Mouse (Mus musculus) heart, postnatal 10 days (tissue): ENCODE measurements around the gene 1700008O03Rik. TPM values are rescaled to one million over a fixed set of nuclear protein-coding genes. Genes with fewer than 3 reads are reported as not detected.
A peak's percentile ranks its signal among the peaks of the same experiment; 100 is the strongest.

Experiments used
- DNase-seq, 2 experiments: peaks; one replicate each; pipeline ENCODE4 v3.0.0; 2021
- intact Hi-C: fragments of 180-260 bp; cut with DNase I; formaldehyde crosslinking; loops from one replicate; pipeline ENCODE4 v1.15.1; 2025
- total RNA-seq, 2 experiments: library from RNA; stranded (reverse); gene quantifications; 2 replicates each; pipeline ENCODE4 v1.2.3; 2021

1700008O03Rik gene
- total RNA-seq, 2 experiments from 2014 or later: 0.40 TPM; not detected in 1

DNA sequence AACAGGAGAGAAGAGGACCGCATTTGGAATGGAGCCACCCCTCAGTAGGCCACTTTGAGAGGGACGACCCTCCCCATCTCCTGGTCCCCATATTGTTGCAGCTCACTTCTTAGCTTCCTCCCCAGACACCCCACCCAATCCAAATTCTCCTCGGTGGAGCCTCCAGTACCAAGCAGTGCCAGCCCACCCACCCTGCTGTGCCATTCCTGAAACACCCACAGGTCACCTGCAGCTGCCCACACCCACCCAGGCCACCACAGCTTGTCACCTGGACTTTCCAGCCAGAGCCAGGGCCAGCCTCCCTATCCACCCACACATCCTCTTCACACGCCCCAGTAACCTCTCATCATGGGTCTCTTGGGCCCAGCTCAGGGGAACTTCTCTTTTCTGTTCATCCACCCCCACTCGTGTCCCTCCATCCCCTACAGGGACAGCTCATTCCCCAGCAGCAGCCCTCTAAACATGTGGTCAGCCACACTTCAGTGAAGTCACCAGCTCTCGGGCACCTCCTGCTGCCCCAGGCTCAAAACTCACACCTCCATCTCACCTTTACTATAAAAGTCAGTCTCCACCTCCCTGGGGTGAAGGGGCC is 73.8 kb downstream of the 1700008O03Rik start:
- no peak for DNase-seq
- intact Hi-C loops: no loop called here

- intact Hi-C loops: no loop called here
- peak; percentile 31 to 51 for DNase-seq
These were observed 74.5 kb downstream of the 1700008O03Rik start for GRCm38 (mm10) chr7:44310878-44311712.

DNA sequence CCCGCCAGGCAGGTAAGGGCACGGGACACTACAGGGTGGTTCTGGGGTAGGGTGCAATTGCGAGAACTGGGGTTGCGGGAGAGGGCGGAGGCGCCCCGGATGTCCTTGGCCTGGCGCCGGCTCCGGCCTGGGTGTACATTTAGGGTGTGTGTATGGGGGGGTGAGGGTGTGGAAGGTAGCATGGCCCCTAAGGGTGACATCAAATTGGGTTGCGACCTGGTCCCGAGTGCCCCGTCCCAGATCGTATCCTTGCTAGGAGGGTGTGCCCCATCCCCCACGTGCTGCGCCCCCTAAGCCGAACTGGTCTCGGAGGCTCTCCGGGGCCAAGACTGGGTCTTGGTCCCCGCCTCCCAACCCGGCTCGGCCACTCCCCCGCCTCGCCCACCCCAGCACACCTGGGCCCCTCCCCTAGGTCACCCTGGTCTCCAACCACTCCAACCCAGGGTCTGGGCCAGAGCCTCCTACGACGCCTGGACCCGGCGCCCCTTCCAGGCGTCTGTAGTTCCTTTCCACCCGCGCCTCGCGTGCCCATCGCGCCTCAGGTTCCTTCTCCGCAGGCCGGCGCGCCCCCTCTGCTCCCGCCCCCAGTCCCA is 75.2 kb downstream of the 1700008O03Rik start:
- DNase-seq: no peak
- intact Hi-C loops: no loop called here

Other genes with a start within 250 kb of the 1700008O03Rik start
- not detected for gene Klk1b16, start 249.1 kb downstream of the 1700008O03Rik start, total RNA-seq
- not detected for gene Klk1b24, start 197.6 kb downstream of the 1700008O03Rik start, total RNA-seq
- not detected for gene Klk1b3, start 187.6 kb downstream of the 1700008O03Rik start, total RNA-seq
- gene Klk1b4, start 178.4 kb downstream of the 1700008O03Rik start, total RNA-seq: not detected
- gene Klk1b5, start 169.9 kb downstream of the 1700008O03Rik start, total RNA-seq: not detected
- not detected for gene Klk1, start 160.5 kb downstream of the 1700008O03Rik start, total RNA-seq
- gene Gm36864, start 149.6 kb downstream of the 1700008O03Rik start, total RNA-seq: not detected
- gene 1700028J19Rik, start 139.1 kb downstream of the 1700008O03Rik start, total RNA-seq: under 1 TPM; 0.47 to 0.53 TPM
- gene 2410002F23Rik, start 139.1 kb downstream of the 1700008O03Rik start, total RNA-seq: 10 to 100 TPM; 34.9 to 42.1 TPM
- not detected for gene Acp4, start 128.4 kb downstream of the 1700008O03Rik start, total RNA-seq
- not detected for gene Gm15517, start 124.4 kb downstream of the 1700008O03Rik start, total RNA-seq
- gene Clec11a, start 78.9 kb downstream of the 1700008O03Rik start, total RNA-seq: 1 to 10 TPM; 1.1 TPM
- 1 to 10 TPM; 1.4 TPM for gene Shank1, start 75.6 kb downstream of the 1700008O03Rik start, total RNA-seq
- gene Syt3, start 1.7 kb downstream of the 1700008O03Rik start, total RNA-seq: 1 to 10 TPM in 1 of 2 experiments, under 1 TPM in 1; 0.74 to 1.3 TPM
- gene Lrrc4b, start 43.2 kb upstream of the 1700008O03Rik start, total RNA-seq: 10 to 100 TPM; 28.3 to 39.0 TPM
- under 1 TPM; 0.79 to 0.93 TPM for gene Aspdh, start 79.6 kb upstream of the 1700008O03Rik start, total RNA-seq
- 10 to 100 TPM; 70.3 to 79.0 TPM for gene Josd2, start 82.2 kb upstream of the 1700008O03Rik start, total RNA-seq
- 100 to 1,000 TPM; 101 to 102 TPM for gene Emc10, start 110.7 kb upstream of the 1700008O03Rik start, total RNA-seq
- 1 to 10 TPM; 5.1 to 6.0 TPM for gene Fam71e1, start 110.8 kb upstream of the 1700008O03Rik start, total RNA-seq
- gene Mybpc2, start 138.8 kb upstream of the 1700008O03Rik start, total RNA-seq: 10 to 100 TPM; 16.3 to 22.2 TPM
- gene Spib, start 146.3 kb upstream of the 1700008O03Rik start, total RNA-seq: 1 to 10 TPM; 1.1 to 1.3 TPM
- 10 to 100 TPM; 18.7 to 24.5 TPM for gene Pold1, start 163.0 kb upstream of the 1700008O03Rik start, total RNA-seq
- 10 to 100 TPM; 45.1 to 49.0 TPM for gene Nr1h2, start 168.1 kb upstream of the 1700008O03Rik start, total RNA-seq
- gene Napsa, start 186.6 kb upstream of the 1700008O03Rik start, total RNA-seq: 1 to 10 TPM in 1 of 2 experiments, under 1 TPM in 1; 0.43 to 1.4 TPM
- gene Kcnc3, start 204.8 kb upstream of the 1700008O03Rik start, total RNA-seq: under 1 TPM; 0.35 to 0.36 TPM